Mouse (Mus musculus): ENCODE data around the gene Ranbp3l.

DNA sequence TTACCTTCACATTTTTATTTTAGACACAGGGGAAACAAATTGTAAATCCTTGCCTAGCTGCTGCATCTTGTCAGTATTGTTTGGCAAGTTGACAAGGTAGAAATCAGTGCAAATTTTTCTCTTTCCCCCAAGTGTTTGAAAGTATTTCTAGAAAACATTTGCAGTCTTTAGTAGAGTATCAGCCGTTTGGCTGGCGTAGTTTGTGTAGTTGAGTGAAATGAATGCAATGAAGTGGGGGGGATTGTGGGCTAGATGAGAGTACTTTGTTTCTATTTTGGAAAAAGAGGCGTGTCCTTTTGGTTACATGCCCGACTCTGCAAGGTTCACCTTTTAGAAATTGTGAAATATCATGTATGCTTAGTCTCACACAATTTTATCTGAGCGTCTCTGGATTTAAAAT, 104.9 kb downstream of the Ranbp3l start:
- TF ChIP-seq CTCF (IDR thresholded peaks at IDR 0.05; ENCODE audit: low read depth, low read length) (no peak), POLR2A (IDR thresholded peaks at IDR 0.05; ENCODE audit: insufficient read depth, low read length) (no peak)

Measured in ES-Bruce4 (cell line).